Mouse (Mus musculus) Patski (cell line): ENCODE data around the gene Gm11541. TPM values are rescaled to one million over a fixed set of nuclear protein-coding genes. Genes with fewer than 3 reads are reported as not detected.
"Not testable (repeated sequence)": the region's sequence is repeated elsewhere in the genome, so short reads cannot be mapped to it uniquely, and the experiment has no call there.

ENCODE experiments used
- ATAC-seq: fragments of 100-300 bp; one replicate; pipeline ENCODE4 v1.8.0; 2021
- CTCF ChIA-PET: fragments of 350-600 bp; sonication (Branson Sonifier 250); formaldehyde crosslinking; loops from one replicate; lab custom pipeline; 2022; ENCODE audit warnings: inconsistent platforms; lab: Charles Lee
- POLR2A ChIA-PET: fragments of 350-600 bp; sonication (Branson Sonifier 250); formaldehyde crosslinking; loops from one replicate; lab custom pipeline; 2022; ENCODE audit warnings: antibody characterized with exemption, inconsistent platforms; lab: Charles Lee
- DNase-seq: peaks from one replicate; pipeline ENCODE4 v3.0.0-alpha.2; 2011; ENCODE audit warnings: low read depth, low spot score
- H3K27me3 ChIP-seq: fragments of 371-371 bp; one replicate; pipeline ENCODE4 v1.5.1; 2021
- CTCF ChIP-seq: fragments of 100-300 bp; IDR thresholded peaks from one replicate; pipeline ENCODE4 v1.5.1; 2021
- in situ Hi-C: fragments of 300-500 bp; cut with MboI; formaldehyde crosslinking; loops from 3 replicates; pipeline ENCODE4 v1.11.1; 2018; ENCODE audit warnings: low pct_unique_long_range_greater_than_20kb, mixed read lengths
- polyA plus RNA-seq: library from polyadenylated mRNA; unstranded; gene quantifications from one replicate; pipeline ENCODE4 v1.2.3, GENCODE M21; 2021

Gene Gm11541
- polyA plus RNA-seq, 1 experiment from 2014 or later, result not detected

- DNase-seq, result no peak
- no peak for TF ChIP-seq CTCF
- CTCF ChIA-PET, result no interaction called here
- POLR2A ChIA-PET, result interaction anchor here (0.6 to 1.6 kb wide), 2 partner anchors 16 to 429 kb away, joined by 4 to 6 read pairs; no protein-coding TSS in a partner anchor
- peaks cover 6% of the 10 kb centered on the region for H3K27me3 ChIP-seq
- ATAC-seq, result peak; percentile 7
- in situ Hi-C loops, result no loop called here
Measured at GRCm38 (mm10) chr11:94676308-94676707, 28.0 kb downstream of the Gm11541 start.

DNA sequence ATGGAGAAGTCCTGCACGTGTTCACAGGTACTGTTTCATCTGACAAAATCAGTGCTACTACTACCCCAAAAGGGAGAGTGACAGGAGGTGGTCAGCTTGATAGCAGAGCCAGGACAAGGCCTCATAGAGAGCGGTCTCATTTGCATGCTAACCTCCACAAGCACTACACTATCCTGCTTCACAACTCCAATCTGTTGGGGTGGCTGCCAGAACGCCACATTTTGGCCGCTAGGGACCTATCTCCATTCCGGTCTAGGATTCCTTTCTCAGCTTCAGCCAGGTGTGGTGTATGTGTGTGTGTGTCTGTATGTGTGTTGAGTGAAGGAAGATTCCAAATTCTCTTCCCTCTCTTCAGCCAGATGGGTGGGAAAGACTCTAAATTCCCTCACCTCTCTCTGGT, 28.9 kb downstream of the Gm11541 start:
- in situ Hi-C loops, result no loop called here
- no peak for TF ChIP-seq CTCF
- no peak for ATAC-seq
- ChIA-PET CTCF (no interaction called here), POLR2A (no interaction called here)
- H3K27me3 ChIP-seq, result peaks cover 6% of the 10 kb centered on the region
- DNase-seq, result no peak

DNA sequence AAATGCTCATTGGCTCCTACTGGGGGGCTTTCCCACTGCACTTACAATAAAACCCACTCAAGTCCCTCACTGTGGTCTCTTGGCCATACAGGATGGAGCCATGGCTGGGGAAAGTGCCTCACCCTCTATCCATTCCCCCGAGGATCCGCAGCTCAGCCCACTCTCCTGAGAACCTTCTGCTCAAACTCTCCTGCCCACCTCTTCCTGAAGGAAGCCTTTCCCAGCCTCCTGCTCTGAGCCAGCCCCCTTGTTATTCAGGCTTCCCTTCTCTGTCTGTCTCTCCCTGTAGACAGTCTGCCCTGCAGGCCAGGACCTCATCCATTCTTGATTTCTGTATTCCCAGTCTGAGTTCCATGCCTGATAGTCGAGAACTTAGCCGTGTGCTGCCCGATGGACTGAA, 29.3 kb downstream of the Gm11541 start:
- in situ Hi-C loops, result no loop called here
- TF ChIP-seq CTCF, result no peak
- DNase-seq (no peak), ATAC-seq (no peak)
- ChIA-PET POLR2A (no interaction called here), CTCF (no interaction called here)
- H3K27me3 ChIP-seq, result peaks cover 6% of the 10 kb centered on the region

DNA sequence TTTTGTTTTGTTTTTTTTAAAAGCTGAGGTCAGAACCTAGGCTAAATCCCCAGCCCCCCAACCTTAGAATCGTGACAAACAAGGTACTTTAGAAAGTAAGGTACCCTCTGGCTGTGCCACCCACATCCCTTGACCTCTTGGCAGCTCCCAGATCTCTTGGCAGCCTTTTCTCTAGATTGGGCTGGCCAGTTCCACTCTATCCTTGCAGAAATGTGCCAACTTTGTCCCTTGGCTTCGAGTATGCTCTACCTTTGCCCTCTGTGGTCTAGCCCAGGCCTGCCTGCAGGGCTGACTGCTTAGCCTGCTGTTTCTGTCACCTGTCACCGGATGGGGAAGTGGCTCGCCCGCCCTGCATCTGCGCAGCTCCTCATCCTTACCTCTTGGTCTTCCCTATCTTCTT, 39.0 kb downstream of the Gm11541 start:
- in situ Hi-C loops, result no loop called here
- H3K27me3 ChIP-seq, result no peaks in the 10 kb centered on the region
- CTCF ChIA-PET, result no interaction called here
- POLR2A ChIA-PET, result interaction anchor here (0.7 kb wide), 1 partner anchor 12 kb away, joined by 3 read pairs; the partner anchor contains the start of gene Xylt2
- DNase-seq (no peak), ATAC-seq (no peak)
- no peak for TF ChIP-seq CTCF

GRCm38 (mm10) chr11:94661344-94661743, 43.0 kb downstream of the Gm11541 start:
- ChIA-PET POLR2A (interaction anchor here (1.8 kb wide), 1 partner anchor 16 kb away, joined by 4 read pairs; the partner anchor contains the start of gene Xylt2), CTCF (no interaction called here)
- in situ Hi-C loops, result no loop called here

GRCm38 (mm10) chr11:94653663-94654436, 50.4 kb downstream of the Gm11541 start, which contains the start of the genes Mrpl27 and Eme1:
Gene Mrpl27, plus strand, starts transcription at chr11:94653767.
Gene Eme1, minus strand, starts transcription at chr11:94653964.
- TF ChIP-seq CTCF, result no peak
- DNase-seq, result peak; percentile 43
- CTCF ChIA-PET, result interaction anchor here (1.4 kb wide), 1 partner anchor 24 kb away, joined by 4 read pairs; the partner anchor contains the start of gene Lrrc59
- in situ Hi-C loops, result no loop called here
- peak; percentile 70 for ATAC-seq
- POLR2A ChIA-PET, result interaction anchor here (0.6 to 1.0 kb wide), 2 partner anchors 11 to 24 kb away, joined by 4 read pairs; partner anchors contain the start of gene Lrrc59
- no peaks in the 10 kb centered on the region for H3K27me3 ChIP-seq

More at GRCm38 (mm10) chr11:94661344-94661743, 43.0 kb downstream of the Gm11541 start:
- no peaks in the 10 kb centered on the region for H3K27me3 ChIP-seq
- no peak for TF ChIP-seq CTCF
- DNase-seq (no peak), ATAC-seq (no peak)

DNA sequence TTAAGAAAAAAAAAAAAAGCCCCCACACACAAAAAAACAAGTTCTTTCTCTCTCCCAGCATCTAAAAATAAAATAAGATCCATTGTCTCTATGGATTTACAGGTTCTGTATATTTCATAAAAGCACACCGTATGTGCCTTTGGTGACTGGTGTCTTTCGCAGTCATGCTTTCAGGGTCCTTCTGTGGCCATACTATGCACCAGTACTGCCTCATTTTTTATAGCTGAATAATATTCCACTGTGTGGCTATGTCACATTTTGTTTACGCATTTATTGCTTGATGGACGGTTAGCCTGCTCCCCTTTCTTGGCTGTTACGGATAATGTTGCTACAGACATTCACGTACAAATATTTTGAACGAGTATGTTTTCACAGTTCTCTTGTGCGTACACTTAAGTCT, 51.3 kb downstream of the Gm11541 start:
- DNase-seq (no peak), ATAC-seq (no peak)
- POLR2A ChIA-PET, result no interaction called here
- CTCF ChIA-PET, result no interaction called here
- in situ Hi-C loops, result no loop called here
- TF ChIP-seq CTCF, result no peak
- H3K27me3 ChIP-seq, result no peaks in the 10 kb centered on the region

DNA sequence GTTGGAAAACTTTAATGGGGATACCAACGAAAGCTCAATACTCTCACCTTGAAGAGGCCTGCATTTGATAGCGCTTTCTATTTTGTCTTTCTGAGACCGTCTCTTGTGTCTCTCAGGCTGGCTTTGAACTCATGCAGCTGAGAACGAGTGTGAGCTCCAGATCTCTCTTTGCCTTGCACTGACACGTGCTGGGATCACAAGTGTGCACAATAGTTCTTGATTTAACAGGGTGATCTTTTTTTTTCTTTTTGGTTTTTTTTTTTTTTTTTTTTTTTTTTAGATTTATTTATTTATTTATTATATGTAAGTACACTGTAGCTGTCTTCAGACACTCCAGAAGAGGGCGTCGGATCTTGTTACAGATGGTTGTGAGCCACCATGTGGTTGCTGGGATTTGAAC, 53.1 kb downstream of the Gm11541 start:
- in situ Hi-C loops, POLR2A ChIA-PET, DNase-seq, H3K27me3 ChIP-seq, ATAC-seq, CTCF ChIA-PET: not testable (repeated sequence)

DNA sequence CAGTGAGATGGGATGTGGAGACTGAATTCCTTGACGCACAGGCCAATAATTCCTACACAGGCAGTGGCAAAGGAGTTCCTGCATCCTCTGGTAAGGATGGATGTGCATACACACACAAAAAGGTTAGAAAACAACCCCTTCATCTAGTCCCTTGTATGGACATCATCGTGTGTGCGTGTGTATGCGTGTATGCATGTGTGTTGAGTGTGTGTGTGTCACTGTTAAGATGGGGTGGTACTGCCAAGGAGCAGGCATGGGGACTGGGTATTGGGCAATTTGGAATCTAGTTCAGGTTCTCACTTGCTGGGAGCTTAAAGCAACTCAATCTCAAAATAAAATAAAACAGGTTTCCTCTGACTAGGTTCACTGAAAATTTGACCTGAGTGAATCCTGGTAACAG, 57.8 kb downstream of the Gm11541 start:
- POLR2A ChIA-PET, result no interaction called here
- H3K27me3 ChIP-seq, result no peaks in the 10 kb centered on the region
- no peak for ATAC-seq
- no peak for DNase-seq
- CTCF ChIA-PET, result no interaction called here
- no peak for TF ChIP-seq CTCF
- in situ Hi-C loops, result no loop called here

Other genes starting within 250 kb of the Gm11541 start
- gene Cacna1g, start 230.3 kb downstream of the Gm11541 start, polyA plus RNA-seq, result 79.1 TPM
- 0.27 TPM for gene Spata20, start 218.3 kb downstream of the Gm11541 start, polyA plus RNA-seq
- 48.0 TPM for gene Epn3, start 204.5 kb downstream of the Gm11541 start, polyA plus RNA-seq
- 1.3 TPM for gene Mycbpap, start 182.8 kb downstream of the Gm11541 start, polyA plus RNA-seq
- gene Rsad1, start 155.2 kb downstream of the Gm11541 start, polyA plus RNA-seq, result 11.4 TPM
- 0.04 TPM for gene Chad, start 139.5 kb downstream of the Gm11541 start, polyA plus RNA-seq
- gene Acsf2, start 102.6 kb downstream of the Gm11541 start, polyA plus RNA-seq, result 6.5 TPM
- 157 TPM for gene Lrrc59, start 74.7 kb downstream of the Gm11541 start, polyA plus RNA-seq
- gene Mrpl27, start 50.7 kb downstream of the Gm11541 start, polyA plus RNA-seq, result 54.1 TPM
- 6.9 TPM for gene Eme1, start 50.5 kb downstream of the Gm11541 start, polyA plus RNA-seq
- 34.5 TPM for gene Xylt2, start 27.0 kb downstream of the Gm11541 start, polyA plus RNA-seq
- gene Cdc34b, start 37.3 kb upstream of the Gm11541 start, polyA plus RNA-seq, result 2.2 TPM
- gene Tmem92, start 78.2 kb upstream of the Gm11541 start, polyA plus RNA-seq, result not detected
- gene Col1a1, start 231.7 kb upstream of the Gm11541 start, polyA plus RNA-seq, result 2.2 TPM